Mouse (Mus musculus): Measurements from ENCODE around the gene Pdcd11. TPM values are rescaled to one million over a fixed set of nuclear protein-coding genes. Genes with fewer than 3 reads are reported as not detected.
A peak's percentile ranks its signal among the peaks of the same experiment; 100 is the strongest.

Gene Pdcd11
- polyA plus RNA-seq, 1 experiment from 2014 or later = 10.0 TPM

DNA sequence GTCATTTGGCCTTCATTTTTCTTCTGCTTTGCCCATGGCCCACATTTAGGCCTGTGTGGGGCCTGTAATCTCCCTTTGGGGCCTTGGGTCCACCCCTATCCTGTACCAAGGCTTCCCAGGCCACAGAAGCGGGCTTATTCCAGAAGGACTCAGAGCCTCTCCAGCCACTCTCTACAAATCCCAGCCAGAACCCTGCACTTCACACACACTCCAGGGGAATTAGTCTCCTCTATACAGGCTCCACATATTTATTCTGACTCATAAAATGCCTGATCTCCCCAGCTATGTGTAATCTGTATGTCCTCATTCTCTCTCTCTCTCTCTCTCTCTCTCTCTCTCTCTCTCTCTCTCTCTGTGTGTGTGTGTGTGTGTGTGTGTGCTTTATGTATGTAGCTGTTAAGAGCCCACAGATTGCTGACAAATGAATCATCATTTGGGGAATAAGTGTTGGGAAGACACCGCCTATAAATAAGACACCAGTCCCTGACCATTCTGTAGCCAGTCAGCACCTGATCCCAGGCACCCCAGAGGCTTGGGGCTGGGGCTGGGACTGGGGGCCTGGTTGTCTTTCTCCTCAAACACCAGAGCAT lies 86.4 kb downstream of the Pdcd11 start:
- 70% methylated on average over 2 of the region's 2 CpGs for WGBS
- ATAC-seq (ENCODE audit: low FRiP score, low read depth) = no peak
- H3K4me1 ChIP-seq = peaks cover 16% of the 10 kb centered on the region
- H3K4me2 ChIP-seq (replicated peaks) = no peak overlapping the region
- H3K27ac ChIP-seq = no peak overlapping the region
- no peaks in the 10 kb centered on the region for H3K36me3 ChIP-seq
- H3K9ac ChIP-seq = no peak overlapping the region
- H3K9me3 ChIP-seq = peaks cover 6% of the 10 kb centered on the region; the same call in 1 of the 2 replicates
- no peak overlapping the region for H3K4me3 ChIP-seq
- peaks cover 35% of the 10 kb centered on the region for H3K27me3 ChIP-seq (replicated peaks)

DNA sequence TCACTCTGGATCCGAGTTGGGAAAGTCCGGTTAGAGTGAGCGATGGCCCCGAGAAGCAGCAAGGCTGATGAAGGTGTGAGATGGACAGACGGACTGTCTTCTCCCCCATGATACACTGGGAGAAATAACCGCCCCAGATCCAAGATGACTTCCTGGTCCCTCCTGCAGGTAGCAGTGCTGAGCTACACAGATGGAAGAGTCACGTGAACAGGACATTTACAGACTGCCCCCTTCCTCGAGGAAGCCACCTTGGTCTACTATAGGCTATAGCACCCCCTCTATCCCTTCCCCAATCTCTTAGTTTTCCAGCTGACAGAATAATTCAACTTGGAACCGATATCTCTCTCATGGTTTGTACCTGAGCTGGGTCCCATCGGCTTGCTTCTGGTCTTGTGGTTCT lies 87.4 kb downstream of the Pdcd11 start:
- H3K36me3 ChIP-seq = no peaks in the 10 kb centered on the region
- H3K4me1 ChIP-seq = peaks cover 16% of the 10 kb centered on the region
- H3K27me3 ChIP-seq (replicated peaks) = peaks cover 35% of the 10 kb centered on the region
- H3K9ac ChIP-seq = no peak overlapping the region
- WGBS = 17% methylated on average over 10 of the region's 10 CpGs
- H3K27ac ChIP-seq = no peak overlapping the region
- peak overlapping the region; percentile 99 for H3K4me2 ChIP-seq (replicated peaks)
- H3K9me3 ChIP-seq = peaks cover 9% of the 10 kb centered on the region; the same call in 1 of the 2 replicates
- no peak overlapping the region for H3K4me3 ChIP-seq
- 0 out of 2 replicates have a peak, but pooled peaks have one; percentile 21 for ATAC-seq (ENCODE audit: low FRiP score, low read depth)

DNA sequence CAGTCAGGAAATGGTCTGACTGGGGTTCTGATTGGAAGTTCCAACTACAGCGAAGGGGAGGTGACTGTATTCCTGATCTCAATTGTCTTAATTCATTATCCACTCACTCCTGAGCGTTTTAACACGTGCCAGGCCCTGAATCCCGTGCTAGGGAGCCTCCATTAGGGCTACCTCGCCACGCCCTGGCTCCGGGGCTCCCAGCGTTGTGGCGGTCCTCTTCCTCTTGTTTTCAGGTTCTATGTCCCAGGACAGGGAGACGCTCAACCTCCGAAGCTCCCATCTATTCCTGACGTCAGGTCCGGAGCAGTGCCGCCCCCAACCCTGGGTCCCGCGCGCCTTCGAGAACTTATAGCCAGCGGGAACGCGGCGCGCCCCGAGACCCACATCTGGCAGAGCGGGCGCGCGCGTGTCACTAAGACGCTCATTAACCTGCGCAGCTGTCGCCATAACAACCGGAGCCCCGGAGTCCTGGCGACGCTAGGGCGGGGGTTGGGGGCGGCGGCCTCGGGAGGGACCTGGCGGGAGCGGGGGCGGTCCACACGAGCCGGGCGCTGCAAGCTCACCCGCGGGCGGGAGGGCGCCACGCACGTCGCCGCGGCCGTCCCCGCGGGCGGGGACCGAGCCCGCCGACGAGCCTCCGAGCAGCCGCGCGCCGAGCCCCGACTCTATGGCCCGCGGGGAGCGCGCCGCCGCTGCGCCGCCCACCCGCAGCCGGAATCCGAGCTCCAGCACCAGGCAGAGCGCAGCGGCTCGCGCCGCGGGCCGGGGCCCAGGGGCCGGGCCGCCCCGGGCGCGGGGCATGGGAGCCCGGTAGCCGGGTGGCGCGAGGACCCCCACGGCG lies 88.1 kb downstream of the Pdcd11 start, which contains the start of gene Neurl1a:
Neurl1a (plus strand) TSS at position 390 of the 841 bp plus-strand sequence.
- Histone ChIP-seq H3K36me3 (no peaks in the 10 kb centered on the region), H3K27ac (no peak within 1 kb of the TSS), H3K27me3 (replicated peaks) (peaks cover 35% of the 10 kb centered on the region), H3K4me2 (replicated peaks) (peak within 1 kb of the TSS; percentile 99), H3K9me3 (peaks cover 9% of the 10 kb centered on the region; the same call in 1 of the 2 replicates), H3K4me3 (peak within 1 kb of the TSS; percentile 64), H3K9ac (peak within 1 kb of the TSS; percentile 70), H3K4me1 (peaks cover 16% of the 10 kb centered on the region)
- ATAC-seq (ENCODE audit: low FRiP score, low read depth) = peak; percentile 56; the same call in 1 of the 2 replicates
- under 1% methylated on average over 95 of the region's 98 CpGs for WGBS

DNA sequence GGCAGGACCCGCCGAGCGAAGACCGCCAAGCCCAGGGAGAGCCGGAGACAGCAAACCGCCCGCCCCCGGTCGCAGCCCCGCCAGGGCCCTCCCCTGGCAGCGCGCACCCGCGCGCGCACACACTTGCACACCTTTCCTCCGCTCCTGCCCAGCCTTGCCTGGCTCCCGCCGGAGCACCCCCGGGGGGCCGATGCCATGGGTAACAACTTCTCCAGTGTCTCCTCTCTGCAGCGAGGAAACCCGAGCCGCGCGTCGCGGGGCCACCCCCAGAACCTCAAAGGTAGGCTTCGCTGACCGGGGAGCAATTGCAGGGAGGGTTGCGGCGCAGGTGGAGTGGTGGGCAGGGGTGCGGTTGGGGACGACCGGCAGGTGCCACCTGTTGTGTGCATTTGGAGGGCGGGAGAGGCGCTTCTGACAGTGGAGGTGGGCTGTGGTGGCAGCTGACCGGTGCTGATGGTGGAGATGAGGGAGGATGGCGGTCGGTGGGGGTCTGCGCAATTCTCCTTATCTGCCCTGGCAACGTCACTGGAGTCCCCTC lies 88.8 kb downstream of the Pdcd11 start:
- Histone ChIP-seq H3K4me2 (replicated peaks) (peak overlapping the region; percentile 99), H3K4me1 (peaks cover 16% of the 10 kb centered on the region), H3K9me3 (peaks cover 9% of the 10 kb centered on the region; the same call in 1 of the 2 replicates), H3K4me3 (peak overlapping the region; percentile 64), H3K36me3 (no peaks in the 10 kb centered on the region), H3K9ac (peak overlapping the region; percentile 70), H3K27ac (no peak overlapping the region), H3K27me3 (replicated peaks) (peaks cover 35% of the 10 kb centered on the region)
- ATAC-seq (ENCODE audit: low FRiP score, low read depth) = no peak; the same call in 1 of the 2 replicates
- WGBS = under 1% methylated on average over 38 of the region's 42 CpGs

DNA sequence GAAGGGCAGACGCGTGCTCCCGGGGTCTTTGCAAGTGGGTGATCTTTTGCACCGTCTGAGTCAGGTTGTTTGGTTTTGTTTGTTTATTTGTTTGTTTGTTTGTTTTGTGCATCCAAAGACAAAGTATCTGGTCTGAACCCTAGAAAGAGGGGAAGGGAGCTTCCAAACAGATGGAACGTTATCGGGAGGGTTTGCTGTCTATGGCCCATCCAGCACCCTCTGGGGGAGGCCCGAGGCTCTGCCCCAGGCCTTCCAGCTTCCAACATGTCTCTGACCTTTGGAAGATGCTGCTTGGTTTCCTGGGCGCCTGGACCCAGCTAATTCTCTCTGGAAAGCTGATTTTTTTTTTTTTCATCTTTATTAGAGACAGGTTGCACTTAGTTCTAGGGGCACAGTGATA lies 89.4 kb downstream of the Pdcd11 start:
- H3K4me2 ChIP-seq (replicated peaks) = peak overlapping the region; percentile 99
- 0 out of 2 replicates have a peak overlapping the region, but pooled peaks have one; percentile 70 for H3K9ac ChIP-seq
- H3K27ac ChIP-seq = no peak overlapping the region
- H3K4me3 ChIP-seq = no peak overlapping the region
- no peaks in the 10 kb centered on the region for H3K36me3 ChIP-seq
- H3K9me3 ChIP-seq = peaks cover 9% of the 10 kb centered on the region; the same call in 1 of the 2 replicates
- WGBS = 19% methylated on average over 8 of the region's 8 CpGs
- no peak for ATAC-seq (ENCODE audit: low FRiP score, low read depth)
- H3K4me1 ChIP-seq = peaks cover 16% of the 10 kb centered on the region
- peaks cover 35% of the 10 kb centered on the region for H3K27me3 ChIP-seq (replicated peaks)

Other genes starting within 250 kb of the Pdcd11 start
- 632 and 642 TPM in 2 replicates for gene Ina, start 76.1 kb upstream of the Pdcd11 start, polyA plus RNA-seq (2016; fragmentation: Nextera tagmentation; extraction: Ambion mirVana)
- gene Nt5c2, start 75.6 kb upstream of the Pdcd11 start, polyA plus RNA-seq (2016; fragmentation: Nextera tagmentation; extraction: Ambion mirVana) = 76.9 and 81.5 TPM in 2 replicates
- gene Pcgf6, start 39.9 kb upstream of the Pdcd11 start, polyA plus RNA-seq (2016; fragmentation: Nextera tagmentation; extraction: Ambion mirVana) = 33.3 and 34.3 TPM in 2 replicates
- gene Taf5, start 23.0 kb upstream of the Pdcd11 start, polyA plus RNA-seq (2016; fragmentation: Nextera tagmentation; extraction: Ambion mirVana) = 9.7 and 12.6 TPM in 2 replicates
- gene Usmg5, start 121 bp upstream of the Pdcd11 start, polyA plus RNA-seq (2016; fragmentation: Nextera tagmentation; extraction: Ambion mirVana) = 1,410 and 1,413 TPM in 2 replicates
- 1.9 and 2.0 TPM in 2 replicates for gene Calhm2, start 47.5 kb downstream of the Pdcd11 start, polyA plus RNA-seq (2016; fragmentation: Nextera tagmentation; extraction: Ambion mirVana)
- not detected in 2 replicates for gene Calhm1, start 53.5 kb downstream of the Pdcd11 start, polyA plus RNA-seq (2016; fragmentation: Nextera tagmentation; extraction: Ambion mirVana)
- gene Calhm3, start 67.0 kb downstream of the Pdcd11 start, polyA plus RNA-seq (2016; fragmentation: Nextera tagmentation; extraction: Ambion mirVana) = not detected in 2 replicates
- 6.3 TPM in 2 replicates for gene Neurl1a, start 88.1 kb downstream of the Pdcd11 start, polyA plus RNA-seq (2016; fragmentation: Nextera tagmentation; extraction: Ambion mirVana)

All from neural tube, embryonic 12.5 days (tissue).